8 mouse cellular contexts compared by ENCODE assay signal in genomic region chr12:73907673-73908150, GRCm38 (mm10). TPM values are rescaled to one million over a fixed set of nuclear protein-coding genes. Genes with fewer than 3 reads are reported as not detected.
A peak's percentile ranks its signal among the peaks of the same experiment; 100 is the strongest.
DNase-seq lines count a peak whose midpoint lies in the region; ATAC-seq and TF ChIP-seq lines count a peak whose summit lies in the region.

No protein-coding gene starts in this region.

- ATAC-seq in cerebellum, adult (ENCODE audit: insufficient number of reproducible peaks, low FRiP score, low TSS enrichment), result peak; percentile 98
- peak; percentile 100 for ATAC-seq in forebrain, embryonic 13.5 days
- ATAC-seq in neural tube, embryonic 15.5 days (ENCODE audit: low FRiP score), result peak; percentile 100

- peak; percentile 55; the same call in 1 of the 2 replicates for TF ChIP-seq EP300 in ES-Bruce4 (IDR thresholded peaks at IDR 0.05; ENCODE audit: insufficient read depth, low read depth, low read length)

- H3K4me1 ChIP-seq in ES-Bruce4 (ENCODE audit: control insufficient read depth, insufficient read depth, low read length), result no peaks in the 10 kb centered on the region
- peaks cover 23% of the 10 kb centered on the region for H3K4me1 ChIP-seq in forebrain, embryonic 13.5 days
- peaks cover 18% of the 10 kb centered on the region for H3K4me1 ChIP-seq in neural tube, embryonic 15.5 days

- no peak for TF ChIP-seq CTCF in ES-Bruce4 (IDR thresholded peaks at IDR 0.05; ENCODE audit: low read depth, low read length)

- H3K36me3 ChIP-seq in ES-Bruce4 (ENCODE audit: control insufficient read depth, insufficient read depth, low read length, poor library complexity, severe bottlenecking), result no peaks in the 10 kb centered on the region
- H3K36me3 ChIP-seq in forebrain, embryonic 13.5 days (ENCODE audit: poor library complexity, severe bottlenecking), result no peaks in the 10 kb centered on the region
- no peaks in the 10 kb centered on the region for H3K36me3 ChIP-seq in neural tube, embryonic 15.5 days

- H3K27ac ChIP-seq in ES-Bruce4 (ENCODE audit: insufficient read depth, low read length), result peak overlapping the region; percentile 56
- peak overlapping the region; percentile 99 for H3K27ac ChIP-seq in forebrain, embryonic 13.5 days
- H3K27ac ChIP-seq in neural tube, embryonic 15.5 days (replicated peaks), result peak overlapping the region; percentile 99

- H3K27me3 ChIP-seq in ES-Bruce4 (ENCODE audit: control insufficient read depth, insufficient read depth, low read length, poor library complexity, severe bottlenecking), result no peaks in the 10 kb centered on the region
- no peaks in the 10 kb centered on the region for H3K27me3 ChIP-seq in forebrain, embryonic 13.5 days
- no peaks in the 10 kb centered on the region for H3K27me3 ChIP-seq in neural tube, embryonic 15.5 days (replicated peaks)

- H3K9me3 ChIP-seq in ES-Bruce4 (replicated peaks; ENCODE audit: control insufficient read depth, insufficient read depth, low read length, poor library complexity, severe bottlenecking), result no peaks in the 10 kb centered on the region
- H3K9me3 ChIP-seq in forebrain, embryonic 13.5 days (replicated peaks), result no peaks in the 10 kb centered on the region
- H3K9me3 ChIP-seq in neural tube, embryonic 15.5 days (replicated peaks), result no peaks in the 10 kb centered on the region

- peak overlapping the region; percentile 75 for H3K4me2 ChIP-seq in forebrain, embryonic 13.5 days
- H3K4me2 ChIP-seq in neural tube, embryonic 15.5 days, result peak overlapping the region; percentile 62

- intact Hi-C loops in heart, postnatal 14 days (cut with DNase I), result loop anchor here (2.0 to 5.0 kb wide), 2 partner anchors 115 to 199 kb away; no protein-coding TSS in a partner anchor

- H3K9ac ChIP-seq in ES-Bruce4 (ENCODE audit: low read depth, poor library complexity, severe bottlenecking), result peak overlapping the region; percentile 94
- peak overlapping the region; percentile 97 for H3K9ac ChIP-seq in forebrain, embryonic 13.5 days
- peak overlapping the region; percentile 99 for H3K9ac ChIP-seq in neural tube, embryonic 15.5 days (replicated peaks)

- peak; percentile 88 for TF ChIP-seq POLR2A in ES-Bruce4 (IDR thresholded peaks at IDR 0.05; ENCODE audit: insufficient read depth, low read length)

- peak overlapping the region; percentile 68 for H3K4me3 ChIP-seq in ES-Bruce4 (ENCODE audit: low read depth, low read length)
- peak overlapping the region; percentile 87 for H3K4me3 ChIP-seq in forebrain, embryonic 13.5 days
- peak overlapping the region; percentile 71 for H3K4me3 ChIP-seq in neural tube, embryonic 15.5 days (replicated peaks)

- WGBS in forebrain, embryonic 13.5 days, result 0% methylated on average over 36 of the region's 51 CpGs
- 0% methylated on average over 47 of the region's 51 CpGs for WGBS in neural tube, embryonic 15.5 days

- peak; percentile 97 to 98 for DNase-seq in heart, postnatal 14 days
- DNase-seq in layer of hippocampus, adult 11-12 months (ENCODE audit: low spot score), result peak; percentile 98
- DNase-seq in lung, adult 18-20 months, result peak; percentile 97 to 98
- peak; percentile 98 for DNase-seq in testis, postnatal 14 days (ENCODE audit: low spot score)

RNA-seq across cellular contexts. Expression of gene Hif1a, which starts 6.5 kb away (rescaled TPM):
- polyA plus RNA-seq in ES-Bruce4 (2011; ENCODE audit: insufficient read depth, insufficient read length, low read depth, missing spikeins), result 85.1 and 86.0 TPM in 2 replicates
- polyA plus RNA-seq in forebrain, embryonic 13.5 days (2015; fragmentation: Nextera tagmentation; extraction: Ambion mirVana), result 77.4 and 78.7 TPM in 2 replicates
- 10 to 100 TPM; 64.3 to 64.7 TPM for total RNA-seq in heart, postnatal 14 days (2021)
- 74.0 and 74.1 TPM in 2 replicates for polyA plus RNA-seq in neural tube, embryonic 15.5 days (2015; fragmentation: Nextera tagmentation; extraction: Ambion mirVana)

RNA-seq across cellular contexts. Expression of gene Gm49321, which starts 29.7 kb away (rescaled TPM):
- 9.0 TPM in 1 of 2 replicates, not detected in the other for polyA plus RNA-seq in ES-Bruce4 (2011; ENCODE audit: insufficient read depth, insufficient read length, low read depth, missing spikeins)
- 17.9 and 21.6 TPM in 2 replicates for polyA plus RNA-seq in forebrain, embryonic 13.5 days (2015; fragmentation: Nextera tagmentation; extraction: Ambion mirVana)
- 1 to 10 TPM; 5.1 TPM for total RNA-seq in heart, postnatal 14 days (2021)
- 22.6 and 23.1 TPM in 2 replicates for polyA plus RNA-seq in neural tube, embryonic 15.5 days (2015; fragmentation: Nextera tagmentation; extraction: Ambion mirVana)

RNA-seq across cellular contexts. Expression of gene Snapc1, which starts 56.6 kb away (rescaled TPM):
- polyA plus RNA-seq in ES-Bruce4 (2011; ENCODE audit: insufficient read depth, insufficient read length, low read depth, missing spikeins), result 26.9 and 31.0 TPM in 2 replicates
- 34.1 and 39.3 TPM in 2 replicates for polyA plus RNA-seq in forebrain, embryonic 13.5 days (2015; fragmentation: Nextera tagmentation; extraction: Ambion mirVana)
- total RNA-seq in heart, postnatal 14 days (2021), result 10 to 100 TPM; 10.8 to 10.9 TPM
- polyA plus RNA-seq in neural tube, embryonic 15.5 days (2015; fragmentation: Nextera tagmentation; extraction: Ambion mirVana), result 33.5 and 35.1 TPM in 2 replicates

Comparison
In these comparisons a context has a peak if more than half of its experiments do, and no peak if none do; other contexts are left out.
1. Peak in every context shown above with its lines: DNase-seq, ATAC-seq, H3K4me3 ChIP-seq and H3K27ac ChIP-seq.